Mouse (Mus musculus) forelimb bud, embryonic 11.5 days (tissue): ENCODE measurements around the gene Plekhg1.

Experiments used
- DNase-seq: peaks from one replicate; pipeline ENCODE4 v3.0.0-alpha.2; 2012; ENCODE audit warnings: low read depth, low spot score

Gene Plekhg1

GRCm38 (mm10) chr10:3947346-3947745 is 207.2 kb downstream of the Plekhg1 start:
- no peak for DNase-seq

GRCm38 (mm10) chr10:3949306-3949705 is 209.1 kb downstream of the Plekhg1 start:
- no peak for DNase-seq

GRCm38 (mm10) chr10:3956471-3956870 is 216.3 kb downstream of the Plekhg1 start:
- no peak for DNase-seq

- DNase-seq = no peak
These were observed 218.4 kb downstream of the Plekhg1 start for GRCm38 (mm10) chr10:3958591-3958990.

- no peak for DNase-seq
These were observed 228.9 kb downstream of the Plekhg1 start for GRCm38 (mm10) chr10:3969026-3969425.

GRCm38 (mm10) chr10:3972237-3972636 is 232.1 kb downstream of the Plekhg1 start:
- no peak for DNase-seq

- DNase-seq = peak; percentile 85
These were observed 232.9 kb downstream of the Plekhg1 start, which contains the start of gene Mthfd1l for GRCm38 (mm10) chr10:3972981-3973588. Gene Mthfd1l, plus strand, starts transcription at chr10:3973118.

- DNase-seq = peak; percentile 79
These were observed 233.5 kb downstream of the Plekhg1 start for GRCm38 (mm10) chr10:3973589-3974070.

- no peak for DNase-seq
These were observed 234.2 kb downstream of the Plekhg1 start for GRCm38 (mm10) chr10:3974380-3974779.

- no peak for DNase-seq
These were observed 235.9 kb downstream of the Plekhg1 start for GRCm38 (mm10) chr10:3975898-3976622.

GRCm38 (mm10) chr10:3976623-3977010 is 236.5 kb downstream of the Plekhg1 start:
- no peak for DNase-seq

- no peak for DNase-seq
These were observed 238.2 kb downstream of the Plekhg1 start for GRCm38 (mm10) chr10:3978326-3978725.

- DNase-seq = no peak
These were observed 238.8 kb downstream of the Plekhg1 start for GRCm38 (mm10) chr10:3978792-3979488.

- no peak for DNase-seq
These were observed 240.1 kb downstream of the Plekhg1 start for GRCm38 (mm10) chr10:3980231-3980630.

GRCm38 (mm10) chr10:3990295-3990883 is 250.2 kb downstream of the Plekhg1 start:
- DNase-seq = no peak

GRCm38 (mm10) chr10:3993365-3994102 is 253.4 kb downstream of the Plekhg1 start:
- no peak for DNase-seq

- DNase-seq = no peak
These were observed 255.1 kb downstream of the Plekhg1 start for GRCm38 (mm10) chr10:3995277-3995676.

- peak; percentile 84 for DNase-seq
These were observed 256.2 kb downstream of the Plekhg1 start for GRCm38 (mm10) chr10:3996170-3996876.

- DNase-seq = no peak
These were observed 257.8 kb downstream of the Plekhg1 start for GRCm38 (mm10) chr10:3997851-3998426.

- no peak for DNase-seq
These were observed 262.5 kb downstream of the Plekhg1 start for GRCm38 (mm10) chr10:4002711-4003110.
